Mouse (Mus musculus) stomach, embryonic 16.5 days (tissue): ENCODE measurements around the gene Zfp941. TPM values are rescaled to one million over a fixed set of nuclear protein-coding genes. Genes with fewer than 3 reads are reported as not detected.
A peak's percentile ranks its signal among the peaks of the same experiment; 100 is the strongest.

Experiments used
- ATAC-seq: fragments of 200-750 bp; cut with Nextera tagmentation; 2 replicates; pipeline ENCODE4 v1.8.0; 2017; ENCODE audit warnings: moderate number of reproducible peaks, moderate TSS enrichment; ENCODE audit not compliant: insufficient read depth, low FRiP score
- H3K27ac ChIP-seq: fragments of 300-500 bp; sonication (generic); 2 replicates; pipeline ENCODE4 v1.5.1; 2014; ENCODE audit warnings: low read length
- H3K27me3 ChIP-seq: fragments of 300-500 bp; sonication (generic); 2 replicates; pipeline ENCODE4 v1.6.1; 2014; ENCODE audit warnings: low read length, control low read depth, mixed read lengths; ENCODE audit not compliant: control insufficient read depth, insufficient read depth
- H3K36me3 ChIP-seq: fragments of 300-500 bp; sonication (generic); 2 replicates; pipeline ENCODE4 v1.6.1; 2014; ENCODE audit warnings: low read length; ENCODE audit not compliant: control insufficient read depth, insufficient read depth
- H3K4me1 ChIP-seq: fragments of 300-500 bp; sonication (generic); 2 replicates; pipeline ENCODE4 v1.6.1; 2014; ENCODE audit warnings: low read length, control low read depth, mixed read lengths; ENCODE audit not compliant: control insufficient read depth, insufficient read depth
- H3K4me2 ChIP-seq: fragments of 300-500 bp; sonication (generic); 2 replicates; pipeline ENCODE4 v1.6.1; 2014; ENCODE audit warnings: low read depth, low read length, mixed read lengths
- H3K4me3 ChIP-seq: fragments of 300-500 bp; sonication (generic); replicated peaks from 2 replicates; pipeline ENCODE4 v1.5.1; 2014; ENCODE audit warnings: mild to moderate bottlenecking, low read length
- H3K9ac ChIP-seq: fragments of 300-500 bp; sonication (generic); 2 replicates; pipeline ENCODE4 v1.6.1; 2014; ENCODE audit warnings: low read length
- H3K9me3 ChIP-seq: fragments of 300-500 bp; sonication (generic); replicated peaks from 2 replicates; pipeline ENCODE4 v1.6.1; 2016; ENCODE audit warnings: low read length, control low read depth; ENCODE audit not compliant: control insufficient read depth
- WGBS: fragments of 180-500 bp; shearing (Covaris S2); extraction: QIAGEN DNeasy Blood & Tissue Kit; methylation state at CpG from one replicate; pipeline ENCODE4 v1.1.7; 2014; 5-methylcytosine and 5-hydroxymethylcytosine counted together
- polyA plus RNA-seq: library from polyadenylated mRNA; unstranded; fragments of >200 nt; fragmentation: Nextera tagmentation; extraction: Ambion mirVana; gene quantifications from 2 replicates; pipeline ENCODE4 v1.2.1, GENCODE M21; 2015

The Zfp941 gene
- polyA plus RNA-seq, 1 experiment from 2014 or later, result 1.9 TPM

DNA sequence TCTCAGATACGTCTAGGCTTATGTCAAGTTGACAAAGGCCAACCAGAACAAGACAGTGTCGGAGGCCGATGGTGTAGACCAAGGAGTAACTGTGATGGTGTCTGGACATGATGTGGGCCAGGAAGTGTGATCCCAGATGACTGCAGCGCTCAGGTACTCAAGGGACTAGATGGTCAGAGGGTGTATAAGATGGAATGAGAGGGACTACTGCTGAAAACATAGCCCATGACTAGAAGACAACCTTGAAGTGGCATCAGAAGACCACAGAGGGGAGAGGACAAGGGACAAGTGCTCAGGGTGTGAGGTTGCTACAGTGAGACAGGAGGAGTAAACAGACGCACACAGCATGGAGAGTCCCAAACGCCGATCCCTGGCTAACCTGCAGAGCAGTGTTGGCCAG, 21.8 kb upstream of the Zfp941 start:
- Histone ChIP-seq H3K9ac (no peak overlapping the region), H3K4me2 (no peak overlapping the region), H3K4me1 (no peaks in the 10 kb centered on the region), H3K27me3 (no peaks in the 10 kb centered on the region; the same call in none of the 2 replicates), H3K36me3 (no peaks in the 10 kb centered on the region), H3K9me3 (no peaks in the 10 kb centered on the region), H3K27ac (no peak overlapping the region), H3K4me3 (no peak overlapping the region)
- no peak for ATAC-seq
- 64% methylated on average over 7 of the region's 7 CpGs for whole genome bisulfite sequencing

DNA sequence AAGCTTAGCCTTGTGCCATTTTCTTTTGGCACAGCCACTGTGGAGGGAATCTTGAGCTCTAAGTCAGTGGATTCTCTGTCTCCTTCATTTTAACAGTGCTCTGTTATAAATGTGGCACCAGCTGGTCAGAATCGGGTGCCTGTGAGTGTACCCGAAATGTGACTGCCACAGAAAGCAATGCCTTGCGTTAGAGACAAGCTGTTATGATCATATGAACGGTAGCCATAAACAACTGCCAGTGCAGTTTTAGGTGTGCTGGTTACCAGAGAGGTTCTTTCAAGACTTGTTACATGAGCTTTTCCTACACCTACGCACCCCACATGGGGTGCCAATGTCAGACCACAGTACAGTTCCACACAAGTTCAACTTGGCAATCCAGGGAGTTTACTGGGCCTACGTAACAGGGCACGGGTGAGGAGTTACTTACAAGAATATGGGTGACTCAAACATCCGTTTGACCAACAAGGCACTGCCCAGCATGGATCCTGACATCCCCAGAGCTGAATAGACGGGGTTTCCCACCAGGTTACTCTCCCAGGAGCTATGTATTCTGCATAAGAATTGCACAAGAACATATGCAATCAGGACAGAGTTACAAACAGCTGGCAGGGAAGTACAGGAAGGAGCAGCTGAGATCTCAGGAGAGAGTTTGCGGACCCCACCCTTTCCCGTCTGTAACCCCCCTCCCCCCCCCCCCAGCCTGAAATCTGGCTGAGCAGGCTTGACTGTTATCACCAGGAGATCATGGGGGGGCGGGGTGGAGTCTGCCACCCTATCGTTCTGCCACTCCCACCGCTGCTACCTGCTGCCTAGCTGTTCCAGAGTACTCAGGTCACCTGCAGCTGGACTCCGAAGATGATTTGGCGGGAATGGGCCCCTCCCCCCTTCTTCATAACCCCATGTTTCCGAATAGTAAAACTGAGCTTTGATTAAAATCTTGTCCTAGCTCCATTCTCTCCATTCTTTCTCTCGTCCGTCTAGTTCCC, 19.1 kb upstream of the Zfp941 start:
- no peaks in the 10 kb centered on the region; the same call in none of the 2 replicates for H3K27me3 ChIP-seq
- H3K27ac ChIP-seq, result no peak overlapping the region
- no peaks in the 10 kb centered on the region for H3K36me3 ChIP-seq
- peak; percentile 44; the same call in 1 of the 2 replicates for ATAC-seq
- no peaks in the 10 kb centered on the region for H3K9me3 ChIP-seq
- H3K4me3 ChIP-seq, result no peak overlapping the region
- H3K4me2 ChIP-seq, result no peak overlapping the region
- H3K4me1 ChIP-seq, result no peaks in the 10 kb centered on the region
- no peak overlapping the region for H3K9ac ChIP-seq
- 39% methylated on average over 16 of the region's 19 CpGs for WGBS

DNA sequence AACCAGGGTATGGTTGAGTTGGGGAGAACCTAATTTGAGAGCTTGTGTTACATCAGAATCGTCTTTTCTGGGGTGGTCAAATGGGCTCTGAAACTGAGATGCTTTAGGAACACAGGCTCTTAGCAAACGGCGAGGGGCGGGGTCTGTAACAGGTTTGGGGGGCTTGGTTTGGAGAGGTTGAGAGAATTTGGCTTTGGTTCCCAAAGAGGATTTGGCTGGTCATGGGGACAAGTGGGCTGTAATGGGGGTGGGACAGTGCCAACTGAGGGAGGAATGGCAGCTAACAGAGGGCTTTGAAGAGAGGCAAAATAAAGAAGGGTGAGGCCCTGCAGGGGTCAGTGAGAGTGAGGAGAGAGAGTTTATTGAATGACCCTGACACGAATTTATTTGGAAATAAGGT, 17.6 kb upstream of the Zfp941 start:
- H3K4me3 ChIP-seq, result no peak overlapping the region
- H3K4me1 ChIP-seq, result 0 out of 2 replicates have a peak, but pooled peaks cover 7% of the 10 kb centered on the region
- H3K36me3 ChIP-seq, result no peaks in the 10 kb centered on the region
- WGBS, result 52% methylated on average over 5 of the region's 5 CpGs
- no peak overlapping the region for H3K4me2 ChIP-seq
- ATAC-seq, result no peak
- no peaks in the 10 kb centered on the region for H3K9me3 ChIP-seq
- no peak overlapping the region for H3K9ac ChIP-seq
- no peaks in the 10 kb centered on the region; the same call in none of the 2 replicates for H3K27me3 ChIP-seq
- H3K27ac ChIP-seq, result no peak overlapping the region

DNA sequence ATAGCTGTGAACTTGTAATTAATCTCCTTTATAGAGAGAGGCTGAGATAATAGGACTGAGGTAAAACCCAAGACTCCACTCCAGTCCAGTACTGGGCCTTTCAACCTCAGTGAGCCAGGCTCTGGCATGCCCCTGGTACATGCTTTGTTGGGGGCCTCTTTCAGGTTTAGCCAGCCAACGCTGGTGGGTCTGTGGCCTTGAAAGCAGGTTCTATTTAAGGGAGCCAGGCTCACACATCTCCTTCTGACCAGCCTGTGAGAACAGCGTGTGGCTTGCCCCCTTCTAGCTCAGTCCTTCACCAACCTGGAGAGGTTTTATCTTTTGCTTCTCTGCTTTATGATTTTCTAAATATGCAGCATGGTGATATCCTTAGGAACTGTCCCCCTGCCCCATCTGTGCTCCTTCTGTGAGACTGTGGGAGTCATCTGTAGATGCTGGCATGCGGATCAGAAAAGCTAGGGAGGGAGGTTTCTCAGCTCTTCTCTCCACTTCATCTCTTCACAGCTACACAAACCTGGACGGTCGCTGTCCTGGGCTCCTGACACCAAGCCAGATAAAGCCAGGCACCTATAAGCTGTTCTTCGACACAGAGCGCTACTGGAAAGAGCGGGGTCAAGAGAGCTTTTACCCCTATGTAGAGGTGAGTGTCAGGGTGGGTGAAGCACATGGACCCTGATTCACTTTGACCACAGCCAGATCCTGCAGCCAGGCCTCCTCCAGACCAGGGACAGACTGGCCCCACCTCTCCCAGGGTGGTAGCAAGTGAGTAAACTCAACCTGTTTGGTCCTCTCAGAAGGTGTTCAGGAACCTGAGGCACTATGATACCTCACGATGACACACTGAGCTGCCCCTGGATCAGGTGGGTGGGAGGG, 14.5 kb upstream of the Zfp941 start:
- WGBS, result 76% methylated on average over 9 of the region's 9 CpGs
- no peak overlapping the region for H3K4me3 ChIP-seq

DNA sequence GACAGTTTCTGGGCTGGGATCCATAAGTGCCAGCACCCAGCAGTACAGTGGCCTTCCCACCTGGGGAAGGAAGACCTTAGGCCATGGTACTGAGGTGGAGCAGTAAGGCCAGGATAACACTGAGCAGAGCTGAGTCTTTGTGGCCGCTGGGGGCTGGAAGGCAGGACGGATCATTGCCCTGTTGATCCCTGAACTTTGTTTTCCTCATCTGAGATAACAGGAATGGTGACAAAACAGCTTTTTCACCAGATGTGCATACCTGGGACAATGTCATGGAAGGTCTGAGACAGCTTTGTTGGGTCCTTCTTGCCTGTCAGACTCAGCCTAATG, 13.7 kb upstream of the Zfp941 start:
- no peaks in the 10 kb centered on the region for H3K27me3 ChIP-seq
- H3K4me2 ChIP-seq, result peak overlapping the region; percentile 39
- 68% methylated on average over 2 of the region's 2 CpGs for WGBS
- no peaks in the 10 kb centered on the region for H3K36me3 ChIP-seq
- H3K9ac ChIP-seq, result peak overlapping the region; percentile 62
- peak overlapping the region; percentile 25; the same call in 1 of the 2 replicates for H3K27ac ChIP-seq
- no peaks in the 10 kb centered on the region for H3K9me3 ChIP-seq
- ATAC-seq, result no peak
- 0 out of 2 replicates have a peak, but pooled peaks cover 7% of the 10 kb centered on the region for H3K4me1 ChIP-seq
- H3K4me3 ChIP-seq, result peak overlapping the region; percentile 30

More for the DNA sequence above, 14.5 kb upstream of the Zfp941 start:
- Histone ChIP-seq H3K4me2 (no peak overlapping the region), H3K27me3 (no peaks in the 10 kb centered on the region; the same call in 1 of the 2 replicates), H3K9ac (no peak overlapping the region), H3K27ac (no peak overlapping the region), H3K36me3 (no peaks in the 10 kb centered on the region), H3K9me3 (no peaks in the 10 kb centered on the region), H3K4me1 (0 out of 2 replicates have a peak, but pooled peaks cover 7% of the 10 kb centered on the region)
- ATAC-seq, result no peak

DNA sequence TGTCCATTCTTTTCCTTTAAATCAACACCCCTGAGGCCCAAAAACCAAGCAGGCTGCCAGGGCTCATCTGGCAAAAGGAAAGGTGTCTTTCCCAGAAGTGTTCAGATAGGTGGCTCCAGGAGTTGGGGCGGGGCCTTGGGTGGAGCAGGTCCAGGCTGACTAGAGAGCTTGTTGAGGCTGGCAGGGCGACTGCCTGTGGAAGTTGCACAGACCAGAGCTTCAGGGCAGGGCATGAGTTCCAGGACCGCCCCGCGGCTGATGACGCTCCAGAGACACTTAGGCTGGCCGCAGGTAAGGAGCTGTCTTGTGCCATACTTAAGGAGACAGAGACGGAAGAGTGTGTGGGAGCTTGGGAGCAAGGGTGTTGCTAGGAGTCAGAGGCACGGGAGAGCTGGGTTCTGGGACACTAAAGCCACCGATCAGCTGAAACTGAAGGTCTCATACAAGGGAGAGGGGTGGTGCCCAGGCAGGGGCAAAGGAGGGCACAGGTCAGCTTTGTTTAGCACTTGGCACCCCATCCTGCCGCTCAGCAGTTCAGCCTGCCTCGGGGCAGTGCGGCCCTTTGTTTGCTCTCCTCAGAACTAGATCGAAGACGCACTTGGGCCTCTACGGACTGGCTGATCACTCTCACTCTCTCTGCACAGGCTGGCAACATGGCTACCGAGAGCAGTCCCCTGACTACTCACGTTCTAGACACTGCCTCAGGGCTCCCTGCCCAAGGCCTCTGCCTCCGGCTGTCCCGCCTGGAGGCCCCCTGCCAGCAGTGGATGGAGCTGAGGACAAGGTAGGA, 13.2 kb upstream of the Zfp941 start, which contains the start of gene Urah:
Urah (plus strand) TSS at position 51 of the 790 bp plus-strand sequence.
- Histone ChIP-seq H3K27me3 (no peaks in the 10 kb centered on the region), H3K4me1 (0 out of 2 replicates have a peak, but pooled peaks cover 7% of the 10 kb centered on the region), H3K4me3 (peak within 1 kb of the TSS; percentile 30), H3K36me3 (no peaks in the 10 kb centered on the region), H3K9ac (peak within 1 kb of the TSS; percentile 62), H3K27ac (peak within 1 kb of the TSS; percentile 25; the same call in 1 of the 2 replicates), H3K4me2 (peak within 1 kb of the TSS; percentile 39), H3K9me3 (no peaks in the 10 kb centered on the region)
- WGBS, result 35% methylated on average over 20 of the region's 20 CpGs
- ATAC-seq, result peak; percentile 82

DNA sequence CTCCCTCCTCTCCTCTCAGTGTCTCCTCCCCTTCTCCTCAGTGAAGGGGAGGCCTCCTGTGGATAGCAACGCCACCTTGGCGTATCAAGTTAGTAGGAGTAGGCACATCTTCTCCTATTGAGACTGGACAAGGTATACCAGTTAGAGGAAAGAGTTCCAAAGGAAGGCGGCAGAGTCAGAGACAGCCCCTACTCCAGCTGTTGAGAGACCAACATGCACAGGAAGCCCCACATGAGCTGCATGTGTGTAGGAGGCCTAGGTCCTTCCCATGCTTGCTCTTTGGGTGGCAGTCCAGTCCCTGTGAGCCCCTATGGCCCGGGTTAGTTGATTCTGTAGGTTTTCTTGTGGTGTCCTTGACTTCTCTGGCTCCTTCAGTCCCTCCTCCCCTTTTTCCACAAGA, 11.4 kb upstream of the Zfp941 start:
- 78% methylated on average over 4 of the region's 4 CpGs for WGBS
- Histone ChIP-seq H3K27me3 (no peaks in the 10 kb centered on the region), H3K27ac (no peak overlapping the region), H3K4me2 (no peak overlapping the region), H3K4me3 (no peak overlapping the region), H3K36me3 (no peaks in the 10 kb centered on the region), H3K9ac (no peak overlapping the region), H3K9me3 (no peaks in the 10 kb centered on the region), H3K4me1 (0 out of 2 replicates have a peak, but pooled peaks cover 7% of the 10 kb centered on the region)
- no peak for ATAC-seq

DNA sequence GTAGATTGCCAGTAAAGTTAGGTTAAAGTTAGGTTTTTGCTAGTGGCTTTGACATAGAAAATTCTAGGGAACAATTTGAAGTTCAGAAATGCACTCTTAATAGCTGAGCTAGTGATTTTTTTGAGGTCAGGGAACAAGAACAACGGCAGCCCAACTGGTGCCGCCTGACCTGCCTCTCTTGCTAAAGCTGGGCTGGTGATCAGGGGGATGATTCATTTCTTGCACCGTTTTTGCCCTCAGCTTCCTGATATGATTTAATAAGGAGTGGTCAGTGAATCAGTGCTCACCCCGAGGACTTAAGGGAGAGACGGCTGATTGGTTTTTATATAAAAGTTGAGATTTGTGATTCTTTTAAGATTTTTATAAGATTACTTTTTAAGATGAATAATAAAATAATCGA, 9.5 kb upstream of the Zfp941 start:
- Histone ChIP-seq H3K9ac (no peak overlapping the region), H3K4me2 (no peak overlapping the region), H3K27me3 (no peaks in the 10 kb centered on the region), H3K9me3 (no peaks in the 10 kb centered on the region), H3K36me3 (no peaks in the 10 kb centered on the region), H3K27ac (no peak overlapping the region), H3K4me1 (0 out of 2 replicates have a peak, but pooled peaks cover 7% of the 10 kb centered on the region), H3K4me3 (no peak overlapping the region)
- ATAC-seq, result no peak
- WGBS, result 42% methylated on average over 6 of the region's 6 CpGs
